Mouse (Mus musculus) bone marrow macrophage, adult 2 months (primary cell): Measurements from ENCODE around the gene Smg7. TPM values are rescaled to one million over a fixed set of nuclear protein-coding genes. Genes with fewer than 3 reads are reported as not detected.
A peak's percentile ranks its signal among the peaks of the same experiment; 100 is the strongest.

Experiments
- H3K27ac ChIP-seq: 2 replicates; pipeline ENCODE4 v1.5.1; 2012; ENCODE audit warnings: low read depth, low read length; ENCODE audit not compliant: insufficient read depth
- H3K4me1 ChIP-seq: 2 replicates; pipeline ENCODE4 v1.6.1; 2012; ENCODE audit warnings: low read length; ENCODE audit not compliant: control insufficient read depth, insufficient read depth
- H3K4me3 ChIP-seq: 2 replicates; pipeline ENCODE4 v1.5.1; 2012; ENCODE audit warnings: mild to moderate bottlenecking, low read length, moderate library complexity; ENCODE audit not compliant: insufficient read depth
- CTCF ChIP-seq: IDR thresholded peaks from 2 replicates; pipeline ENCODE4 v1.5.1; 2012; ENCODE audit warnings: low read depth, mild to moderate bottlenecking, low read length, moderate library complexity
- POLR2A ChIP-seq: IDR thresholded peaks from 2 replicates; pipeline ENCODE4 v1.6.1; 2012; ENCODE audit warnings: mild to moderate bottlenecking, low read depth, low read length, borderline replicate concordance
- polyA plus RNA-seq: library from polyadenylated mRNA; stranded (reverse); fragments of >200 nt; gene quantifications from 2 replicates; pipeline ENCODE4 v1.2.4, GENCODE M21; 2012; ENCODE audit not compliant: missing spikeins, insufficient read depth, insufficient read length

Smg7 gene
- polyA plus RNA-seq, result 29.7 and 31.9 TPM in 2 replicates

GRCm38 (mm10) chr1:152901765-152902664 is at the start of gene Smg7:
Gene Smg7 (minus strand): TSS chr1:152902646.
- Histone ChIP-seq H3K27ac (peak within 1 kb of the TSS; percentile 100), H3K4me1 (peaks cover 7% of the 10 kb centered on the region), H3K4me3 (peak within 1 kb of the TSS; percentile 99)
- 0 out of 2 replicates have a peak, but pooled peaks have one; percentile 62 for TF ChIP-seq POLR2A
- no peak for TF ChIP-seq CTCF

DNA sequence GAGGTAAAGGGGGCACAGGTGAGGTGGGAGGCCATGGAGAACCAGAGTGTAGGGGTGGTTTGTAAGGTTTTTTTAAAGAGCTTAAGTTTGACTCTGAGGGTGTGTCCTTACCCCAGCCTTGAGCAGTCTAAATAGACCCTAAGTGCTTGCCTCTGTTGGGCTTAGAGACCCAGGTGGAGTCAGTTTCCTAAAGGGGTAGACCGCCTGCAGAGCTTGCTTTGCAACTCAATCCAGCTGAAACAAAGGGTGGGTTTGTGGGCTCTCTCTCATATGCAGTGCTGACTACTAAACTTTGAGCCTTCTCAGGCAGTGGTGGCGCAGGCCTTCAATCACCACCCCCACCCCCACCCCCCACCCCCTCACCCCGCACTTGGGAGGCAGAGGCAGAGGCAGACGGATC is 40.5 kb upstream of the Smg7 start:
- H3K27ac ChIP-seq, result no peak overlapping the region
- H3K4me3 ChIP-seq, result no peak overlapping the region
- TF ChIP-seq CTCF (no peak), POLR2A (no peak)
- no peaks in the 10 kb centered on the region for H3K4me1 ChIP-seq

DNA sequence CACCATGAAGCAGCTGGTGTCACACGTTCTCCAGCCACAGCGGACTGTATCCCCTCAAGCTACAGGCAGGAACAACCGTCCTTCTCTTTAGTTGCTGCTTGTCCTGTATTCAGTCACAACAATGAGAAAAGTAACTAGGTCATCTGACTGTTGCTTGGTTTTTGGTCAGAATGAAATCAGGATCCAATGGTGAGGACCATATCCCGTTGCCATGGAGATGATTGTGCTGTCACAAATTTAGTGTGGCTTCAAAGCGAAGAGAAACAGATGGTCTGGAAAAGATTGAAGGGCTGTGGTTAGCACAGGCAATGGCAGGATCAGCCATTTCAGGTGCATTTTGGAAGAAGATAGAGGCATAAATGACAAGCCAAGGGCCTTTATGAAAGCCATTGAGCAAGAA is 33.9 kb upstream of the Smg7 start:
- Histone ChIP-seq H3K27ac (no peak overlapping the region), H3K4me3 (no peak overlapping the region), H3K4me1 (peaks cover 6% of the 10 kb centered on the region)
- no peak for TF ChIP-seq CTCF
- no peak for TF ChIP-seq POLR2A

GRCm38 (mm10) chr1:152935476-152935875 is 33.0 kb upstream of the Smg7 start:
- H3K4me1 ChIP-seq, result peaks cover 6% of the 10 kb centered on the region
- no peak for TF ChIP-seq POLR2A
- TF ChIP-seq CTCF, result no peak
- no peak overlapping the region for H3K4me3 ChIP-seq
- H3K27ac ChIP-seq, result no peak overlapping the region

GRCm38 (mm10) chr1:152933962-152934361 is 31.5 kb upstream of the Smg7 start:
- H3K4me1 ChIP-seq, result peaks cover 6% of the 10 kb centered on the region
- H3K27ac ChIP-seq, result no peak overlapping the region
- TF ChIP-seq CTCF, result no peak
- peak overlapping the region; percentile 19 for H3K4me3 ChIP-seq

- no peak overlapping the region for H3K4me3 ChIP-seq
- no peak overlapping the region for H3K27ac ChIP-seq
- H3K4me1 ChIP-seq, result peaks cover 6% of the 10 kb centered on the region
- TF ChIP-seq CTCF (no peak), POLR2A (no peak)
Observed at GRCm38 (mm10) chr1:152921786-152922185, 19.3 kb upstream of the Smg7 start.

DNA sequence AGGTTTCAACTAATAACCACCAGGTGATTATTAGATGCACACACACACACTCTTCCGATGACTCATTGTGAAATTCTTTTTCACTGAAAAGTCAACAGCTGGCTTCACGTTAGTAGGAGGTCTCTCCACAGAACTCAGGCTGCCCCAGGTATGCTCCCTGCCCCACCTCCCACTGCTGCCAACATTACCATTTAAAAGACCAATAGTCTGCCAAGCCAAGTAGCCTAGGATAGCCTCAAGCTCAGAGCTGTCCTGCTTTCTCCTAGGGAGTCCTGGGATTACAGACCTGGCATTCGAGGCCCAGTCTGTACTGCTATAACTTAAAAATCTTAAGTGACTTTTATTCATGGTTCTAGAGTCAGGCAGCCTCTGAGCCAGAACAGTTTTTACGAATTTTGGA is 15.2 kb upstream of the Smg7 start:
- TF ChIP-seq CTCF (no peak), POLR2A (no peak)
- Histone ChIP-seq H3K4me1 (peaks cover 13% of the 10 kb centered on the region), H3K27ac (no peak overlapping the region), H3K4me3 (no peak overlapping the region)

- TF ChIP-seq CTCF (no peak), POLR2A (no peak)
- Histone ChIP-seq H3K4me3 (no peak overlapping the region), H3K27ac (no peak overlapping the region), H3K4me1 (peaks cover 9% of the 10 kb centered on the region)
Observed at GRCm38 (mm10) chr1:152916936-152917335, 14.5 kb upstream of the Smg7 start.

- Histone ChIP-seq H3K27ac (no peak overlapping the region), H3K4me3 (no peak overlapping the region), H3K4me1 (peaks cover 8% of the 10 kb centered on the region)
- TF ChIP-seq POLR2A (no peak), CTCF (no peak)
Observed at GRCm38 (mm10) chr1:152915766-152916165, 13.3 kb upstream of the Smg7 start.
